In genomic region chr1:144704373-144704772, GRCm38 (mm10) we compare ENCODE assay signal across 30 mouse cellular contexts.
DNase-seq lines count a peak whose midpoint lies in the region; TF ChIP-seq lines count a peak whose summit lies in the region.
"Had no signal": no experiment of that assay in that cellular context is flagged by ENCODE, and none has a peak within 500 bp of the region (broad histone marks: within the 10 kb centered on the region; RNA-seq: fewer than 3 reads in every experiment).

No protein-coding gene starts in this region.

- intact Hi-C loops in gastrocnemius, adult 2 months (cut with DNase I) = no loop called here
- intact Hi-C loops in left cerebral cortex, postnatal 10 days (cut with DNase I) = no loop called here

- no peak for TF ChIP-seq POLR2A in cortical plate, adult 2 months (IDR thresholded peaks at IDR 0.05; ENCODE audit: extremely low read depth, insufficient read depth, low read length)

- no peak overlapping the region for H3K27ac ChIP-seq in gastrocnemius, adult 2 months
- no peak overlapping the region for H3K27ac ChIP-seq in cortical plate, adult 2 months (ENCODE audit: insufficient read depth, low read length)
- H3K27ac ChIP-seq: embryonic facial prominence, embryonic 15.5 days; forebrain, embryonic 10.5 days; heart, embryonic 15.5 days; hindbrain, embryonic 14.5 days; kidney, postnatal 0 days; limb, embryonic 12.5 days; liver, embryonic 12.5 days; midbrain, embryonic 13.5 days had no signal

- TF ChIP-seq CTCF in gastrocnemius, adult 2 months (IDR thresholded peaks at IDR 0.05) = peak; percentile 15; the same call in 1 of the 2 replicates
- TF ChIP-seq CTCF in cortical plate, adult 2 months (IDR thresholded peaks at IDR 0.05; ENCODE audit: extremely low read depth, insufficient read depth, low read length) = 0 out of 2 replicates have a peak, but pooled peaks have one; percentile 9

- no peak overlapping the region for H3K4me3 ChIP-seq in gastrocnemius, adult 2 months
- no peak overlapping the region for H3K4me3 ChIP-seq in cortical plate, adult 2 months (ENCODE audit: insufficient read depth, low read length)
- H3K4me3 ChIP-seq: embryonic facial prominence, embryonic 15.5 days; forebrain, embryonic 10.5 days; heart, embryonic 15.5 days; limb, embryonic 12.5 days; liver, embryonic 12.5 days; midbrain, embryonic 13.5 days had no signal

- H3K4me1 ChIP-seq in cortical plate, adult 2 months (ENCODE audit: control insufficient read depth, insufficient read depth, low read length) = no peaks in the 10 kb centered on the region
- H3K4me1 ChIP-seq: embryonic facial prominence, embryonic 15.5 days; forebrain, embryonic 10.5 days; heart, embryonic 15.5 days; limb, embryonic 12.5 days; liver, embryonic 12.5 days; midbrain, embryonic 13.5 days had no signal

- DNase-seq in gastrocnemius, adult 2 months = no peak
- DNase-seq in gastrocnemius, postnatal 25 days = no peak
- DNase-seq in 416B (ENCODE audit: low read depth) = peak; percentile 68
- peak; percentile 9 for DNase-seq in Muller cell, postnatal 12 days (ENCODE audit: inconsistent ontology term)
- DNase-seq in natural killer cell, adult 2 months (ENCODE audit: low spot score in 2 of 2) = no peak
- no peak for DNase-seq in left cerebral cortex, postnatal 10 days (ENCODE audit: extremely low spot score in 1 of 2, low spot score in 2 of 2)
- no peak for DNase-seq in thymus, postnatal 36 days
- DNase-seq: adrenal gland, postnatal 14 days; cerebellum, adult 11 months; cerebellum, adult 9-11 months; embryo, embryonic 11 days; gastrocnemius, postnatal 14 days; heart, adult 18-20 months; heart, postnatal 36 days; kidney, adult 2 months; lung, adult 2 months; lung, postnatal 14 days; retina, postnatal 1 day; right cerebral cortex, postnatal 25 days; spleen, adult 18-20 months; thymus, adult 18-20 months had no signal

Comparison
In these comparisons a context has a peak if more than half of its experiments do, and no peak if none do; other contexts are left out.
1. DNase-seq: peak in 416B (single experiment) and Muller cell, postnatal 12 days (single experiment); none in gastrocnemius, adult 2 months (single experiment), gastrocnemius, postnatal 25 days (single experiment), natural killer cell, adult 2 months (0 of 2), left cerebral cortex, postnatal 10 days (0 of 2) and thymus, postnatal 36 days (0 of 2).